Mouse (Mus musculus) midbrain, embryonic 14.5 days (tissue): ENCODE results near the gene Pofut1. TPM values are rescaled to one million over a fixed set of nuclear protein-coding genes. Genes with fewer than 3 reads are reported as not detected.

ENCODE experiments used
- ATAC-seq: fragments of 200-750 bp; cut with Nextera tagmentation; 2 replicates; pipeline ENCODE4 v1.8.0; 2017; ENCODE audit warnings: moderate number of reproducible peaks, moderate library complexity; ENCODE audit not compliant: low FRiP score, low TSS enrichment
- DNase-seq: peaks from one replicate; pipeline ENCODE4 v3.0.0-alpha.2; 2015
- H3K27ac ChIP-seq: fragments of 300-500 bp; sonication (generic); replicated peaks from 2 replicates; pipeline ENCODE4 v1.5.1; 2014; ENCODE audit warnings: mild to moderate bottlenecking, low read depth, low read length, moderate library complexity
- H3K27me3 ChIP-seq: fragments of 300-500 bp; sonication (generic); 2 replicates; pipeline ENCODE4 v1.6.1; 2014; ENCODE audit warnings: low read length, control low read depth, mixed read lengths; ENCODE audit not compliant: control insufficient read depth, insufficient read depth
- H3K36me3 ChIP-seq: fragments of 300-500 bp; sonication (generic); 2 replicates; pipeline ENCODE4 v1.6.1; 2014; ENCODE audit warnings: low read length, control low read depth; ENCODE audit not compliant: control insufficient read depth, insufficient read depth
- H3K4me1 ChIP-seq: fragments of 300-500 bp; sonication (generic); 2 replicates; pipeline ENCODE4 v1.6.1; 2014; ENCODE audit warnings: mild to moderate bottlenecking, antibody characterized with exemption, low read length, control low read depth; ENCODE audit not compliant: control insufficient read depth, insufficient read depth
- H3K4me2 ChIP-seq: fragments of 300-500 bp; sonication (generic); 2 replicates; pipeline ENCODE4 v1.6.1; 2014; ENCODE audit warnings: mild to moderate bottlenecking, low read length, moderate library complexity
- H3K4me3 ChIP-seq: fragments of 300-500 bp; sonication (generic); replicated peaks from 2 replicates; pipeline ENCODE4 v1.5.1; 2014; ENCODE audit warnings: low read depth, low read length
- H3K9ac ChIP-seq: fragments of 300-500 bp; sonication (generic); replicated peaks from 2 replicates; pipeline ENCODE4 v1.6.1; 2014; ENCODE audit warnings: mild to moderate bottlenecking, low read length, moderate library complexity
- H3K9me3 ChIP-seq: fragments of 300-500 bp; sonication (generic); 2 replicates; pipeline ENCODE4 v1.6.1; 2016; ENCODE audit warnings: low read length, control low read depth, mixed read lengths; ENCODE audit not compliant: control insufficient read depth
- WGBS: fragments of 180-500 bp; shearing (Covaris S2); extraction: QIAGEN DNeasy Blood & Tissue Kit; methylation state at CpG from one replicate; pipeline ENCODE4 v1.1.7; 2014; 5-methylcytosine and 5-hydroxymethylcytosine counted together
- polyA plus RNA-seq: library from polyadenylated mRNA; unstranded; fragments of >200 nt; fragmentation: Nextera tagmentation; extraction: Ambion mirVana; gene quantifications from 2 replicates; pipeline ENCODE4 v1.2.1, GENCODE M21; 2014

Gene Pofut1
- polyA plus RNA-seq, 1 experiment from 2014 or later, result 6.0 TPM

DNA sequence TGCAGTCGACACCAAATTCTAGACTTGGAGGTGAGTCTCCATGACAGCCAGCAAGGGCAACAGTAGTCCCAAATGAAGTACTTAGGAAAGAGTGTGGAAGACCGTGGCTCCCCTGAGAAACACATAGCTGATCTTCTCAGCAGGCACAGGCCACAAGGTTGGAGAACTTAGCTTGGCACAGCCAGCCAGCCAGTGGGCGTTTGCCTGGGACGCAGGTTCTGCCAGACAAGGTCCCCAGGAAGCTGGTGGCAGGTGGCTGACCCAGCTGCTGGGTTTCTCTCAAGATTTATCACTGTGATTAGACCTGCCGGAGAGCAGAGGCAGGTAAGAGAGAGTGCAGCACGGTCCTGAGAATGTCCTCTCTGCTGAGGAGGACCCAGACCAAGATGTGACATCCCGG lies 67.3 kb downstream of the Pofut1 start:
- no peaks in the 10 kb centered on the region for H3K9me3 ChIP-seq
- H3K4me2 ChIP-seq, result no peak overlapping the region
- no peak for DNase-seq
- H3K36me3 ChIP-seq, result 0 out of 2 replicates have a peak, but pooled peaks cover 3% of the 10 kb centered on the region
- H3K27me3 ChIP-seq, result no peaks in the 10 kb centered on the region
- WGBS, result 91% methylated on average over 7 of the region's 7 CpGs
- ATAC-seq, result no peak
- H3K4me3 ChIP-seq, result no peak overlapping the region
- no peak overlapping the region for H3K27ac ChIP-seq
- H3K4me1 ChIP-seq, result no peaks in the 10 kb centered on the region
- no peak overlapping the region for H3K9ac ChIP-seq

DNA sequence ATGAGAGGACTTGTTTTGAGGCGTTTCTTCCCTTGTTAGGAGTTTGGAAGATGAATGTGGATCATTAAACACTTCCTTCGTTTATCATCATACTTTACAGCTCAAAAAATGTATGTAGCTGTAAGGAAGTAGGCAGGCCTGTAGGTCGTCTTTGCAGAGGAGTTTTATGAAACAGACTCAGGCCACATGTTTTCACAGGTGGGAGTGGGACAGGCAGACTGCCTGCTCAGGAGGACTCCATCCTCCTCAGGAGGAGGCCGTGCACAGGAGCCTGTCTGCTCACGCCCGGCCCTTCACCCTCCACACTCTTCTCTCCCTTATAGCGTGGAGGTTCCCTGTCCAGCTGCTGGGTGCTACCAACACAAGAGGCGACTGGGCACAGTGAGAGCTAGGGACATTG lies 67.8 kb downstream of the Pofut1 start:
- no peaks in the 10 kb centered on the region for H3K4me1 ChIP-seq
- no peak overlapping the region for H3K4me2 ChIP-seq
- H3K36me3 ChIP-seq, result 0 out of 2 replicates have a peak, but pooled peaks cover 3% of the 10 kb centered on the region
- H3K4me3 ChIP-seq, result no peak overlapping the region
- H3K9me3 ChIP-seq, result no peaks in the 10 kb centered on the region
- no peak overlapping the region for H3K9ac ChIP-seq
- ATAC-seq (no peak), DNase-seq (no peak)
- WGBS, result 85% methylated on average over 8 of the region's 8 CpGs
- no peaks in the 10 kb centered on the region for H3K27me3 ChIP-seq
- no peak overlapping the region for H3K27ac ChIP-seq

DNA sequence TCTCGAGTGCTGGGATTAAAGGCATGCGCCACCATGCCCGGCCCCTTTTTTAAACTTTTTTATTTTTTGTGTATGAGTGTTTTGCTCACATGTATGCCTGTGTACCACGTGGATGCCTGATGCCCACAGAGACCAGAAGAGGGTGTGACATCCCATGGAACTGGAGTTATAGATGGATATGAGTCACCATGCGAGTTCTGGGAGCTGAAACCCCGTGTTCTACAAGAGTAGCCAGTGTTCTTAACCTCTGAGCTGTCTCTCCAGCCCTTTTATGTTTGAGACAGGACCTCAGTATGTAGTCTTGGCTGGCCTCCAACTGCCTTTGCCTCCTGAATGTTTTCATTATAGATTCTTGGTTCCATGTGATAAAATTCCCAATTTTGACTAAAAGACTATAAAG lies 68.9 kb downstream of the Pofut1 start:
- H3K27ac ChIP-seq, result no peak overlapping the region
- H3K36me3 ChIP-seq, result 0 out of 2 replicates have a peak, but pooled peaks cover 3% of the 10 kb centered on the region
- no peak overlapping the region for H3K9ac ChIP-seq
- no peak overlapping the region for H3K4me3 ChIP-seq
- ATAC-seq (no peak), DNase-seq (peak; percentile 35)
- H3K27me3 ChIP-seq, result no peaks in the 10 kb centered on the region
- no peak overlapping the region for H3K4me2 ChIP-seq
- no peaks in the 10 kb centered on the region for H3K9me3 ChIP-seq
- WGBS, result 84% methylated on average over 6 of the region's 6 CpGs
- no peaks in the 10 kb centered on the region for H3K4me1 ChIP-seq

DNA sequence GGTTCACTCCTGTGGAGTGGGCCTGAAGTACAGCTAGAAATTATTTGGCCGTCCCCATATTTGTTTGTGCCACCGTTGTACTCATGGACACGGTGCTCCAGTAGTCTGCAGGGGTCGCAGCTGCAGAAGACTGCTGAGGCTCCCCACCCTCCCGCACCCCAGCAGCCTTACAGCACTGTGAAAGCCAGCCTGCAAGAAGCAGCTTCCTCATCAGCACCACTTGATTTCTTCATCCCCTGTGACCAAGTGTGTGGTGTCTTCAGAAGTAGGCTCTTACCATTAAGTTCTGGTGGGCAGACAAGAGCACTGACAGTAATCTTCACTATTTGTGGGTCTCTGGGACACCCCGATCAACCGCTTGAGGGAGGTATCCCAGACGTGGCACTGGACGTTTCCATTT lies 71.6 kb downstream of the Pofut1 start:
- no peaks in the 10 kb centered on the region for H3K4me1 ChIP-seq
- H3K27ac ChIP-seq, result no peak overlapping the region
- H3K9ac ChIP-seq, result no peak overlapping the region
- H3K27me3 ChIP-seq, result no peaks in the 10 kb centered on the region
- H3K4me2 ChIP-seq, result no peak overlapping the region
- no peak for ATAC-seq
- 89% methylated on average over 9 of the region's 9 CpGs for WGBS
- no peaks in the 10 kb centered on the region for H3K9me3 ChIP-seq
- H3K36me3 ChIP-seq, result peaks cover 13% of the 10 kb centered on the region
- no peak for DNase-seq
- no peak overlapping the region for H3K4me3 ChIP-seq

DNA sequence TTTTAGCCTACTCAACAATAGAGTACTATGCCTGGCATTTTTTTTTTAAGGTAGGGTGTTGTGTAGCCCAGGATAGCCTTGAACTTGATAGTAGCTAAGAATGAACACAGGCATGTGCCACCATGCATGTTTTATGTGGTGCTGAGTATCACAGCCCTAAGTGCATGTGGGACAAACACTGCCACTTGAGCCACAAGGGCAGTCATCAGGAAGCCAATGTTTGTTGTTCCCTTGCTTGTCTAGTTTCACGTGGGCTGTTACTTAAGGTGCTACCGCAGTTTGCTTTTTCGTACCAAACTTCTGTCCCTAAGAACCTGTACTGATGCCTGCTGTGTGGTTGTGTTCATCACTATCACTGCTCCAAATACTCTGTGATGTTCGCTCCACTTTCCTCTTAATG lies 77.1 kb downstream of the Pofut1 start:
- H3K4me3 ChIP-seq, result no peak overlapping the region
- peaks cover 51% of the 10 kb centered on the region for H3K36me3 ChIP-seq
- 95% methylated on average over 4 of the region's 4 CpGs for WGBS
- no peak overlapping the region for H3K9ac ChIP-seq
- ATAC-seq (no peak), DNase-seq (no peak)
- H3K4me2 ChIP-seq, result no peak overlapping the region
- no peaks in the 10 kb centered on the region for H3K4me1 ChIP-seq
- no peaks in the 10 kb centered on the region for H3K9me3 ChIP-seq
- H3K27me3 ChIP-seq, result no peaks in the 10 kb centered on the region
- H3K27ac ChIP-seq, result no peak overlapping the region

DNA sequence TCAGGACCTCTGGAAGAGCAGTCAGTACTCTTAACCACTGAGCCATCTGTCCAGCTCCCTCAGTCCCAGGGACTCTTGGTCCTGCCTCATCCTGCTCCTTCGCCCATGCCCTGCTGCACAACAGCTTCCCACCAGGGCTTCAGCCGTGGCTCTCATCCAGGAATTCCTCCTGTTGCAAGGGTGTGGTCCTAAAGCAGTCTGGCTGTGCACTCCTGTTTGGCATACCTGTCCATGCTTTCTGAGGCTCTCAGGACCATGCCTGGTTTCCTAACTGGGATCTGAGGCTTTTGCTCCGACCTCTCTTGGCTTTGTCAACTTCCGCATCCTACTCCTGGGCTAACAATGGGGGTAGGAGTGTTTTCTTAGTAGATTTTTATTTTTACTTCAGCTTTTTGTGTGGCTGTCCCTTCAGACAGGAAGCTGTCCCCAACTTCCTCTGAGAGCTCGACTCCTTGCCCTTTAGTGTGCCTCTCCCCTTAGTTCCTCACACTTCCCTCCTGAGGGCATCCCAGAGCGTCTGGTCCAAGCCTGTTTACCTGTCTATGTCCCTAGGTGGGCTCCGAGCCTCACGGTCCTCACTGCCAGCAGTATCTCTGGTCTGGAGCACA lies 77.8 kb downstream of the Pofut1 start:
- 88% methylated on average over 8 of the region's 8 CpGs for WGBS
- no peaks in the 10 kb centered on the region for H3K9me3 ChIP-seq
- no peak overlapping the region for H3K9ac ChIP-seq
- no peak overlapping the region for H3K4me2 ChIP-seq
- no peaks in the 10 kb centered on the region for H3K4me1 ChIP-seq
- DNase-seq (no peak), ATAC-seq (no peak)
- H3K27ac ChIP-seq, result no peak overlapping the region
- no peaks in the 10 kb centered on the region for H3K27me3 ChIP-seq
- peaks cover 59% of the 10 kb centered on the region for H3K36me3 ChIP-seq
- H3K4me3 ChIP-seq, result no peak overlapping the region

Other genes with a start within 250 kb of the Pofut1 start
- 117 and 177 TPM in 2 replicates for gene Pdrg1, start 226.1 kb upstream of the Pofut1 start, polyA plus RNA-seq
- gene Xkr7, start 209.7 kb upstream of the Pofut1 start, polyA plus RNA-seq, result 1.0 and 2.1 TPM in 2 replicates
- gene Ccm2l, start 175.6 kb upstream of the Pofut1 start, polyA plus RNA-seq, result 1.5 and 2.0 TPM in 2 replicates
- 1.4 and 2.3 TPM in 2 replicates for gene Hck, start 133.1 kb upstream of the Pofut1 start, polyA plus RNA-seq
- gene Tm9sf4, start 80.2 kb upstream of the Pofut1 start, polyA plus RNA-seq, result 80.1 and 89.8 TPM in 2 replicates
- gene Tspyl3, start 16.1 kb upstream of the Pofut1 start, polyA plus RNA-seq, result 30.2 and 37.5 TPM in 2 replicates
- gene Plagl2, start 107 bp upstream of the Pofut1 start, polyA plus RNA-seq, result 7.3 and 11.5 TPM in 2 replicates
- 17.0 and 18.6 TPM in 2 replicates for gene Kif3b, start 49.9 kb downstream of the Pofut1 start, polyA plus RNA-seq
- 13.4 and 17.1 TPM in 2 replicates for gene Asxl1, start 104.3 kb downstream of the Pofut1 start, polyA plus RNA-seq